Mouse (Mus musculus) MEL (cell line): ENCODE results near the gene Fhl3. TPM values are rescaled to one million over a fixed set of nuclear protein-coding genes. Genes with fewer than 3 reads are reported as not detected.
A peak's percentile ranks its signal among the peaks of the same experiment; 100 is the strongest.
"Not testable (repeated sequence)": the region's sequence is repeated elsewhere in the genome, so short reads cannot be mapped to it uniquely, and the experiment has no call there.

Source experiments
- DNase-seq: peaks from one replicate; pipeline ENCODE4 v3.0.0; 2011; ENCODE audit warnings: low read depth, low spot score
- H3K27ac ChIP-seq: 2 replicates; pipeline ENCODE4 v1.5.1; 2012; ENCODE audit warnings: low read depth, mild to moderate bottlenecking, control low read depth, low read length, moderate library complexity; ENCODE audit not compliant: control insufficient read depth
- H3K27me3 ChIP-seq, 2 experiments: fragments of 150-350 bp in 1 of 2; sonication (generic) in 1 of 2; 2 replicates each; pipeline ENCODE4 v1.6.1; 2012; ENCODE audit warnings: low read length in 2 of 2, mild to moderate bottlenecking in 2 of 2, improper control_type of control experiment in 1 of 2, moderate library complexity in 1 of 2; ENCODE audit not compliant: insufficient read depth in 2 of 2, control insufficient read depth in 1 of 2
- H3K36me3 ChIP-seq, 2 experiments: 2 replicates each; pipeline ENCODE4 v1.6.1; 2012 to 2014; ENCODE audit warnings: low read length in 2 of 2, improper control_type of control experiment in 1 of 2, inconsistent platforms in 1 of 2, mild to moderate bottlenecking in 1 of 2; ENCODE audit not compliant: insufficient read depth in 2 of 2, control insufficient read depth in 1 of 2
- H3K4me1 ChIP-seq, 2 experiments: fragments of 150-350 bp in 1 of 2; sonication (generic) in 1 of 2; 2 replicates each; pipeline ENCODE4 v1.6.1; 2012; ENCODE audit warnings: low read length in 2 of 2, improper control_type of control experiment in 1 of 2, mild to moderate bottlenecking in 1 of 2; ENCODE audit not compliant: insufficient read depth in 2 of 2, control insufficient read depth in 1 of 2
- H3K4me3 ChIP-seq, 2 experiments: fragments of 150-350 bp in 1 of 2; sonication (generic) in 1 of 2; 2 replicates each; pipeline ENCODE4 v1.5.1; 2012; ENCODE audit warnings: low read depth in 2 of 2, low read length in 2 of 2, mild to moderate bottlenecking in 2 of 2, moderate library complexity in 2 of 2, control low read depth in 1 of 2, improper control_type of control experiment in 1 of 2; ENCODE audit not compliant: control insufficient read depth in 1 of 2, insufficient read depth in 1 of 2
- H3K79me2 ChIP-seq: 2 replicates; pipeline ENCODE4 v1.6.1; 2012; ENCODE audit warnings: mild to moderate bottlenecking, low read length, moderate library complexity; ENCODE audit not compliant: control insufficient read depth, poor library complexity, insufficient read depth
- H3K9ac ChIP-seq: 2 replicates; pipeline ENCODE4 v1.6.1; 2012; ENCODE audit warnings: low read depth, mild to moderate bottlenecking, control low read depth, low read length, moderate library complexity; ENCODE audit not compliant: control insufficient read depth, poor library complexity, severe bottlenecking
- H3K9me3 ChIP-seq: fragments of 150-350 bp; sonication (generic); replicated peaks from 2 replicates; pipeline ENCODE4 v1.6.1; 2012; ENCODE audit warnings: mild to moderate bottlenecking, low read length, improper control_type of control experiment, moderate library complexity; ENCODE audit not compliant: insufficient read depth
- BHLHE40 ChIP-seq: IDR thresholded peaks from 2 replicates; pipeline ENCODE4 v1.6.1; 2012; ENCODE audit warnings: low read depth, mild to moderate bottlenecking, inconsistent platforms, low read length, improper control_type of control experiment, borderline replicate concordance
- CTCF ChIP-seq, 3 experiments: IDR thresholded peaks in 2 of 3; conservative IDR thresholded peaks in 1 of 3; 2 replicates each; pipeline ENCODE4 v1.5.1; 2011 to 2012; ENCODE audit warnings: low read length in 3 of 3, low read depth in 2 of 3, mild to moderate bottlenecking in 2 of 3, improper control_type of control experiment in 1 of 3, inconsistent platforms in 1 of 3, mixed read lengths in 1 of 3, moderate library complexity in 1 of 3; ENCODE audit not compliant: control insufficient read depth in 1 of 3, insufficient read depth in 1 of 3, poor library complexity in 1 of 3, severe bottlenecking in 1 of 3
- HCFC1 ChIP-seq: IDR thresholded peaks from 2 replicates; pipeline ENCODE4 v1.6.1; 2012; ENCODE audit warnings: low read depth, mild to moderate bottlenecking, inconsistent platforms, low read length, improper control_type of control experiment, moderate library complexity
- JUND ChIP-seq: IDR thresholded peaks from 2 replicates; pipeline ENCODE4 v1.6.1; 2011; ENCODE audit warnings: low read depth, mild to moderate bottlenecking, improper control_type of control experiment, low read length
- KAT2A ChIP-seq: conservative IDR thresholded peaks from 2 replicates; pipeline ENCODE4 v1.6.1; 2012; ENCODE audit warnings: low read depth, low read length, improper control_type of control experiment, inconsistent platforms
- MXI1 ChIP-seq: IDR thresholded peaks from 2 replicates; pipeline ENCODE4 v1.6.1; 2011; ENCODE audit warnings: mild to moderate bottlenecking, low read depth, low read length, improper control_type of control experiment
- MYB ChIP-seq: IDR thresholded peaks from 2 replicates; pipeline ENCODE4 v1.6.1; 2011; ENCODE audit warnings: mild to moderate bottlenecking, low read depth, low read length, improper control_type of control experiment
- MYC ChIP-seq: IDR thresholded peaks from 2 replicates; pipeline ENCODE4 v1.6.1; 2011; ENCODE audit warnings: low read depth, mild to moderate bottlenecking, low read length, improper control_type of control experiment, moderate library complexity
- NRF1 ChIP-seq: IDR thresholded peaks from 2 replicates; pipeline ENCODE4 v1.6.1; 2014; ENCODE audit warnings: low read depth, mild to moderate bottlenecking, inconsistent platforms, low read length, improper control_type of control experiment, moderate library complexity; ENCODE audit not compliant: poor library complexity, insufficient read depth, severe bottlenecking
- POLR2AphosphoS5 ChIP-seq: IDR thresholded peaks from 2 replicates; pipeline ENCODE4 v1.6.1; 2012; ENCODE audit warnings: low read depth, borderline replicate concordance, mild to moderate bottlenecking, inconsistent platforms, low read length, moderate library complexity, mixed read lengths
- TBP ChIP-seq: IDR thresholded peaks from 2 replicates; pipeline ENCODE4 v1.8.0; 2011; ENCODE audit warnings: low read depth, low read length, improper control_type of control experiment
- USF1 ChIP-seq: IDR thresholded peaks from 2 replicates; pipeline ENCODE4 v1.6.1; 2014; ENCODE audit warnings: low read depth, mild to moderate bottlenecking, inconsistent platforms, low read length, improper control_type of control experiment, moderate library complexity
- ZMIZ1 ChIP-seq: IDR thresholded peaks from 2 replicates; pipeline ENCODE4 v1.6.1; 2012; ENCODE audit warnings: low read depth, mild to moderate bottlenecking, inconsistent platforms, low read length, improper control_type of control experiment, moderate library complexity
- polyA plus RNA-seq, 2 experiments: library from polyadenylated mRNA; stranded (reverse) in 1 of 2; unstranded in 1 of 2; fragments of >175 nt in 1 of 2; fragments of >200 nt in 1 of 2; gene quantifications; 2 replicates each; pipeline versions ENCODE4 v1.2.1 to v1.2.4; 2012; ENCODE audit warnings: low replicate concordance in 2 of 2, low read depth in 1 of 2; ENCODE audit not compliant: insufficient read length in 2 of 2, insufficient read depth in 1 of 2, missing spikeins in 1 of 2
- total RNA-seq: library from RNA; depleted of rRNA; stranded (reverse); fragments of 300-350 nt; gene quantifications from 2 replicates; pipeline ENCODE4 v1.2.3, GENCODE M21; 2012

The Fhl3 gene
- total and polyA plus RNA-seq, 3 experiments, result 5.6 to 13.8 TPM; not detected in 1

GRCm38 (mm10) chr4:124712618-124713017 is 12.1 kb downstream of the Fhl3 start:
- TF ChIP-seq KAT2A, result no peak
- TF ChIP-seq MYC, result no peak
- TF ChIP-seq CTCF (IDR thresholded peaks at IDR 0.05 in 2 of 3, conservative IDR thresholded peaks at IDR 0.05 in 1 of 3; ENCODE audit: control insufficient read depth in 1 of 3, insufficient read depth in 1 of 3, low read depth in 2 of 3, low read length in 3 of 3, poor library complexity in 1 of 3, severe bottlenecking in 1 of 3), result no peak
- TF ChIP-seq HCFC1, result no peak
- TF ChIP-seq ZMIZ1, result no peak
- no peak for TF ChIP-seq BHLHE40
- TF ChIP-seq JUND, result no peak
- no peak for TF ChIP-seq POLR2AphosphoS5
- TF ChIP-seq USF1, result no peak
- TF ChIP-seq MYB, result no peak
- TF ChIP-seq TBP, result no peak
- no peak for TF ChIP-seq NRF1
- TF ChIP-seq MXI1, result no peak
- Histone ChIP-seq H3K36me3 (peaks cover 0 to 11% of the 10 kb centered on the region in 2 experiments; a peak in 2 of 4 replicates), H3K9me3 (no peaks in the 10 kb centered on the region), H3K27ac (no peak overlapping the region), H3K4me1 (peaks cover 0 to 16% of the 10 kb centered on the region in 2 experiments; a peak in 2 of 4 replicates), H3K79me2 (peaks cover 16% of the 10 kb centered on the region), H3K9ac (no peak overlapping the region), H3K4me3 (no peak overlapping the region), H3K27me3 (no peaks in the 10 kb centered on the region)
- DNase-seq, result no peak

- H3K27me3 ChIP-seq, H3K9me3 ChIP-seq, H3K9ac ChIP-seq, DNase-seq, H3K27ac ChIP-seq, H3K4me3 ChIP-seq: not testable (repeated sequence)
- H3K79me2 ChIP-seq, result peaks cover 16% of the 10 kb centered on the region
- peak; percentile 83 for TF ChIP-seq TBP
- H3K36me3 ChIP-seq, result peaks cover 2 to 11% of the 10 kb centered on the region in 2 experiments
- H3K4me1 ChIP-seq, result peaks cover 0 to 16% of the 10 kb centered on the region in 2 experiments; a peak in 2 of 4 replicates
These were observed 13.3 kb downstream of the Fhl3 start for GRCm38 (mm10) chr4:124713850-124714249.
